Mouse (Mus musculus) erythroblast, embryonic 14.5 days (primary cell): Measurements from ENCODE around the gene Bicd2. TPM values are rescaled to one million over a fixed set of nuclear protein-coding genes. Genes with fewer than 3 reads are reported as not detected.

Source experiments
- H3K27me3 ChIP-seq: 2 replicates; pipeline ENCODE4 v1.6.1; 2012; ENCODE audit warnings: inconsistent platforms; ENCODE audit not compliant: control insufficient read depth
- H3K36me3 ChIP-seq: 2 replicates; pipeline ENCODE4 v1.6.1; 2012; ENCODE audit warnings: mild to moderate bottlenecking, inconsistent platforms; ENCODE audit not compliant: control insufficient read depth
- H3K4me1 ChIP-seq: 2 replicates; pipeline ENCODE4 v1.6.1; 2012; ENCODE audit warnings: inconsistent platforms; ENCODE audit not compliant: control insufficient read depth
- H3K4me3 ChIP-seq: replicated peaks from 2 replicates; pipeline ENCODE3; 2012; ENCODE audit warnings: moderate library complexity, mild to moderate bottlenecking, inconsistent platforms
- H3K9me3 ChIP-seq: 2 replicates; pipeline ENCODE4 v1.6.1; 2012; ENCODE audit warnings: low read length, inconsistent platforms, mixed read lengths; ENCODE audit not compliant: control insufficient read depth
- GATA1 ChIP-seq: IDR thresholded peaks from 2 replicates; pipeline ENCODE4 v1.6.1; 2012; ENCODE audit warnings: low read length, inconsistent platforms, mixed read lengths
- TAL1 ChIP-seq: IDR thresholded peaks from 3 replicates; pipeline ENCODE4 v1.6.1; 2012; ENCODE audit warnings: low read length, inconsistent platforms, mixed read lengths
- polyA plus RNA-seq: library from polyadenylated mRNA; stranded (reverse); fragments of >175 nt; gene quantifications from 2 replicates; pipeline ENCODE4 v1.2.3, GENCODE M21; 2012

Bicd2 gene
- polyA plus RNA-seq, 1 experiment: 0.91 TPM

GRCm38 (mm10) chr13:49322169-49322568, 19.2 kb upstream of the Bicd2 start:
- TF ChIP-seq GATA1 (no peak), TAL1 (no peak)
- H3K9me3 ChIP-seq: no peaks in the 10 kb centered on the region
- H3K4me1 ChIP-seq: no peaks in the 10 kb centered on the region
- peaks cover 3% of the 10 kb centered on the region for H3K27me3 ChIP-seq
- no peaks in the 10 kb centered on the region for H3K36me3 ChIP-seq
- no peak overlapping the region for H3K4me3 ChIP-seq

- Histone ChIP-seq H3K9me3 (no peaks in the 10 kb centered on the region), H3K4me1 (no peaks in the 10 kb centered on the region), H3K27me3 (peaks cover 3% of the 10 kb centered on the region), H3K4me3 (no peak overlapping the region), H3K36me3 (no peaks in the 10 kb centered on the region)
- TF ChIP-seq TAL1 (no peak), GATA1 (no peak)
Observed at GRCm38 (mm10) chr13:49322739-49323138, 18.6 kb upstream of the Bicd2 start.

- TF ChIP-seq GATA1 (no peak), TAL1 (no peak)
- Histone ChIP-seq H3K4me1 (no peaks in the 10 kb centered on the region; the same call in 1 of the 2 replicates), H3K9me3 (no peaks in the 10 kb centered on the region), H3K27me3 (peaks cover 3% of the 10 kb centered on the region), H3K4me3 (no peak overlapping the region), H3K36me3 (no peaks in the 10 kb centered on the region)
Observed at GRCm38 (mm10) chr13:49324871-49325270, 16.5 kb upstream of the Bicd2 start.

GRCm38 (mm10) chr13:49326246-49327206, 14.9 kb upstream of the Bicd2 start:
- TF ChIP-seq GATA1: no peak
- no peak for TF ChIP-seq TAL1
- no peaks in the 10 kb centered on the region for H3K27me3 ChIP-seq
- H3K36me3 ChIP-seq: no peaks in the 10 kb centered on the region
- H3K4me1 ChIP-seq: no peaks in the 10 kb centered on the region; the same call in 1 of the 2 replicates
- no peaks in the 10 kb centered on the region for H3K9me3 ChIP-seq
- H3K4me3 ChIP-seq: no peak overlapping the region

GRCm38 (mm10) chr13:49328101-49328500, 13.3 kb upstream of the Bicd2 start:
- Histone ChIP-seq H3K36me3 (no peaks in the 10 kb centered on the region), H3K27me3 (no peaks in the 10 kb centered on the region), H3K4me1 (peaks cover 3% of the 10 kb centered on the region), H3K4me3 (no peak overlapping the region), H3K9me3 (no peaks in the 10 kb centered on the region)
- TF ChIP-seq GATA1: no peak
- no peak for TF ChIP-seq TAL1

- 0 out of 2 replicates have a peak, but pooled peaks cover 2% of the 10 kb centered on the region for H3K9me3 ChIP-seq
- peaks cover 9% of the 10 kb centered on the region for H3K4me1 ChIP-seq
- no peaks in the 10 kb centered on the region for H3K27me3 ChIP-seq
- no peak for TF ChIP-seq TAL1
- no peak for TF ChIP-seq GATA1
- H3K36me3 ChIP-seq: no peaks in the 10 kb centered on the region
- H3K4me3 ChIP-seq: no peak overlapping the region
Observed at GRCm38 (mm10) chr13:49333250-49333649, 8.1 kb upstream of the Bicd2 start.

- no peak overlapping the region for H3K4me3 ChIP-seq
Observed at GRCm38 (mm10) chr13:49335077-49335982, 6.1 kb upstream of the Bicd2 start.

GRCm38 (mm10) chr13:49338893-49339546, 2.4 kb upstream of the Bicd2 start:
- H3K36me3 ChIP-seq: peaks cover 4% of the 10 kb centered on the region
- H3K4me3 ChIP-seq: no peak overlapping the region
- 0 out of 2 replicates have a peak, but pooled peaks cover 2% of the 10 kb centered on the region for H3K9me3 ChIP-seq
- peaks cover 36% of the 10 kb centered on the region for H3K4me1 ChIP-seq
- H3K27me3 ChIP-seq: no peaks in the 10 kb centered on the region
- TF ChIP-seq GATA1: no peak
- TF ChIP-seq TAL1: no peak

More at GRCm38 (mm10) chr13:49335077-49335982, 6.1 kb upstream of the Bicd2 start:
- Histone ChIP-seq H3K9me3 (0 out of 2 replicates have a peak, but pooled peaks cover 2% of the 10 kb centered on the region), H3K36me3 (no peaks in the 10 kb centered on the region), H3K27me3 (no peaks in the 10 kb centered on the region), H3K4me1 (peaks cover 16% of the 10 kb centered on the region)
- TF ChIP-seq TAL1: no peak
- no peak for TF ChIP-seq GATA1
